Mouse (Mus musculus) thymus, postnatal 0 days (tissue): ENCODE data around the gene Btbd7. TPM values are rescaled to one million over a fixed set of nuclear protein-coding genes. Genes with fewer than 3 reads are reported as not detected.

Source experiments
- DNase-seq: peaks from one replicate; pipeline ENCODE4 v3.0.0-alpha.2; 2015; ENCODE audit warnings: low spot score
- polyA plus RNA-seq: library from polyadenylated mRNA; unstranded; fragments of >200 nt; fragmentation: Nextera tagmentation; extraction: Ambion mirVana; gene quantifications from 2 replicates; pipeline ENCODE4 v1.2.1, GENCODE M21; 2015

Gene Btbd7
- 11.0 and 12.9 TPM in 2 replicates for polyA plus RNA-seq

DNA sequence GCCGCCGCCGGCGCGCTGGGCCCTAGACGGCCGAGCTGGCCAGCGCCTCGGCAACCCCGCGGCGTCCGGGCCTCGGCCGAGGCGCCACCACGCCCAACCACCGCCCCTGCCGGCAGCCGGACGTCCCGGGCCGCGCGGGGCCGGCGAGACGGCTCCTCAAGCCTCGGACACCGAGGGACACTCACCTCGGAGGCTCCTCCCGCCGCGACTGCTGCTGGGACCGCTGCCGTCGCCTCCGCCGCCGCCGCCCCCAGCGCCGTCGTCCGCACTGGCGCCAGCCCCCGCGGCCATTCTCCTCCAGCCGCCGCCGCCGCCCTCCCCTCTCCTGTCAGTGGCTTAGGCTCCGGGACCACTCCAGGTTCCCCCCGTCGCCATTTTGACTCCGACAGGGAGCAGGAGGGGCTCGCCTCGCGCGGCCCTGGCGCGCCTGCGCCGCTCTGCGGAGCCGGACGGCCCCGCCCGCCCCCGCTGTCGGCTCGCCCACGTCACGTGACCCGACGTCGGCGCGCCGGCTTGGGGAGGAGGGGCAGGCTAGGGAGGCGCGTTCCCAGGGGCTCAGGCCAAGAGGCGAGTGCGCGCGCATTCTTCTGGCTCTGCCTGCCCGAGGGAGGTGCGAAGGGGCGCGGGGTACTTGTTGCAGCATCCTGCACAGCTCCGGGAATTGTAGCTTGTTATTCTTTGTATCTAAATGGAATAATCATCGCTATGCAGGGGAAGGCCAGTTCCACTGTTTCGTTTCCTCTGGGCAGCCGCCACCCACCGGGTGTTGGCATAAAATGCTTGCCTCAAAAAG, at the start of gene Btbd7:
Gene Btbd7 (minus strand): TSS at position 441 of the 793 bp plus-strand sequence.
- peak; percentile 98 for DNase-seq

DNA sequence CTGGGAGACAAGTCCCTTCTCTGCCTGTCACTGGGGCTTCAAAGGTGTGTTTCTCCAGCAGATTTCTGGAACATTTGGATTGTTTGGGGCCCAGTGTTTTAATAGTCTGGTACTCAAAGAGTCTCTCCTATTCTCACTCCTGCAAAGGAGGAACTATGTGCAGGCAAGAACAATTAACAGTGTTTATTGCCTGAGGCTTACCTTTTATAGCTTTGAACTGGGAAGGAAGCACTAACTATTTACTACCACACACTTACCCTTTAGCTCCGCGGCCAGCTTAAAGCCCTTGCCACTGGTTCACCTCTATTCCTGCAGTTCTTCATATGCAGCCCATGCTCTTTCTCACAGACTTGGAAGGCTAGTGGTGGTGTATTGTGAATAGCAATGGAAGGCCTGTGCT, 37.8 kb upstream of the Btbd7 start:
- DNase-seq = no peak

DNA sequence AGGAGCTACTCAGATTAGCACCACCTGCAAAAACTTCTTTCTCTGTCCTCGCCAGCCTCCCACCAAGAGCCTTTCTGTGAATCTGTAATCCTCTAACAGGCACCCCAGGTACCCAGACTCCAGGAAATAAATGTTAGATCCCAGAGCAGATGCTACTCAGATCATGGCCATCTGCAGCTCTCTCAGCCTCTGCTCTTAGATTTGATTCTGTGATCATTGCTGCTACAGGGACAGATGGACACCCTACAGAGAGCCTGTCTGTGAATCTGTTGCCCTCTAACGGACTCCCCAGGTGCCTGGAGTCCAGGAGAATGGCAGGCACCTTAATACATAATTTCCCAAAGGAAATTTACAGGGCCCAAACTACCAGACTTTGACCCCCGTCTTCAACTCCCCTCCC, 29.9 kb upstream of the Btbd7 start:
- no peak for DNase-seq

DNA sequence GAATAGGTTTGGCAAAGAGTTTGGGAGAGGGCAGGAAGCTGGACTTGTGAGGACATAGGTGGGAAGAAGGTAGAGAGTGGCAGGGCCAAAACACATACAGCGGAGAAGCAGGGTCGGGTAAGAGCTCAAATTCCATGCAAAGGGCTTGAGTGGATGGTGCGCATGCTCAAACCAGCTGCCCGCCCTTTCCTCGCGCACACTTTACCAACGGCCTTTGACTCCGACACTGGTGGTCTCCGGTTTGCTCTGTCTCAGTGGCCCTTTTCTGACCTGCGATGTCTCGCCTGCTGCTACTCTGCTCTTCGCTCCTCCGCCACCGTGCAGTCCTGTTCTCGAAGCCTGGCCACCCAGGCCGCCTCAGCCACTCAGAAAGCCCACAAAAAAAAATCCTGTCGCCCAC, 20.8 kb upstream of the Btbd7 start, which contains the start of gene Cox8c:
Gene Cox8c (plus strand): TSS at position 226 of the 400 bp plus-strand sequence.
- no peak for DNase-seq

DNA sequence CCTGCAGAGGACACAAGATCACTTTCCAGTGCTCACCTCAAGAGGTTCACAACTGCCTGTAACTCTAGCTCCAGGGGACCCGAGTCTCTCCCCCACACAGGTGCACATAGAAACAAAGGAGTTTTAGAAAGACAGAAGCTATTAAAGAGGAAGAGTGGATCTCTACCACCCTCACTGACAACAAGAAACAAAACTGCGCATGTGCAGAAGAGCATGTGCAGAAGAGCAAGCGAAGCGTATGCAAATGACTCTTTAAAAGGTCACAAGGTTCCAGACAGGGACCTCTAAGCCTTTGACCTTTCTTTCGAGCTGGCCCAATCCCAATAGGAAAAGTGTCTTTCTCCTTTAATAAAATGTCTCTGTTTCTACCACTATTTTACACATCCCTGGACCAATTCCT, 10.3 kb upstream of the Btbd7 start:
- no peak for DNase-seq

DNA sequence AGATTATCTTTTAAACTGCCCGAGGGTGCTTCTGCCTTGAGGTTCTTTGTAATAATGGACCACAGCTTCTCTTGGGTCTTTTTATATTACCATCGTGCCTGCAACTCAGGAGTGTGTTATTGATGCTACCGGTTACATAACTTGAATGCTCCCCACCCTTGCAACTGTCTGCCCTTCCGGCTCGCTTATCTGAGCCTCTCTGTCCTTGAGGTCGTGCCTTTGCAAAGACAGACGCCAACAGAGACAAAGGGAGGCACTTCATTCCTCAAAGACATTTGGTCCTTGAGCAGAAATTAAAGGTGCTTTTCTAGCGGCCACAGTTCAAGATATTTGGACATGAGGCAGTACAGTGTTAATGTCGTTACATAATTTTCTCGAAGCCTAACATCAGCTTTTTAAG, 9.1 kb upstream of the Btbd7 start:
- no peak for DNase-seq

DNA sequence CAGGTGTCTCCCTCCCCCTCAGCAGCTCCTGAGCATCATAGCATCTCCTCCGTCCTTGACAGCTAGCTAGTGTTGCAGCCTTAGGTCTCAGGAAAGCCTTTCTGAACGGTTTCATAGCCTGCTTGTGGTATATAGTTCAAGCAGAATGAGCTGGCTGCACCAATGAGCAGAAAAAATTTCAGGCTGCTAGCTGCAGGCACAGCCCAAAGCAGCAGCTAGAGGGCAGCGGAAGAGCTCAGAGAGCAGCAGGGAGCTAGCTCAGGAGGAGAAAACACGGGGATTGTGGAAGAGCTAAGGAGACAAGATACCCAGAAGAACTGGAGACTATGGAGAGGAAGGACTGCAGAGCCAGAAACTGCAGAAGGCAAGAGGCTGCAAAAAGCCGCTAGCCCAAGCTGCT, 7.5 kb upstream of the Btbd7 start:
- peak; percentile 29 for DNase-seq

DNA sequence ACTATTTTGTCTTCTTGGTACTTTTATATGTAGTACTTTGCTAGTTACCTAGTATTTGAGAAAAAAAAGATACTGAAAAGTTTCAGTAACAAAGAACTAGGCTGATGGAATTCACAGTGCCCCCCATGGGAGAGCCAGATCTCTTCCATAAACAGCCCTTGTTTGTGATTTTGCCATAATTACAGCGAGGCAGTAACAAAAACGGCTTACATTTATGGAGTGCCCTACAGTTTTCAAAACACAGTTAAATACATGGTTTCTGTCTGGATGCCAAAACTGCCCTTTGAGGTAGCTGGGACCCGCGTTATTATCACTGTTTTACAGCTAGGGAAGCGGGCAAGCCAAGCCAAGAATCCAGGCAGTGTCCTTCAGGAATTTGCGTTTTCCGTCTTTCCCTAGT, 630 bp upstream of the Btbd7 start:
- no peak for DNase-seq

DNA sequence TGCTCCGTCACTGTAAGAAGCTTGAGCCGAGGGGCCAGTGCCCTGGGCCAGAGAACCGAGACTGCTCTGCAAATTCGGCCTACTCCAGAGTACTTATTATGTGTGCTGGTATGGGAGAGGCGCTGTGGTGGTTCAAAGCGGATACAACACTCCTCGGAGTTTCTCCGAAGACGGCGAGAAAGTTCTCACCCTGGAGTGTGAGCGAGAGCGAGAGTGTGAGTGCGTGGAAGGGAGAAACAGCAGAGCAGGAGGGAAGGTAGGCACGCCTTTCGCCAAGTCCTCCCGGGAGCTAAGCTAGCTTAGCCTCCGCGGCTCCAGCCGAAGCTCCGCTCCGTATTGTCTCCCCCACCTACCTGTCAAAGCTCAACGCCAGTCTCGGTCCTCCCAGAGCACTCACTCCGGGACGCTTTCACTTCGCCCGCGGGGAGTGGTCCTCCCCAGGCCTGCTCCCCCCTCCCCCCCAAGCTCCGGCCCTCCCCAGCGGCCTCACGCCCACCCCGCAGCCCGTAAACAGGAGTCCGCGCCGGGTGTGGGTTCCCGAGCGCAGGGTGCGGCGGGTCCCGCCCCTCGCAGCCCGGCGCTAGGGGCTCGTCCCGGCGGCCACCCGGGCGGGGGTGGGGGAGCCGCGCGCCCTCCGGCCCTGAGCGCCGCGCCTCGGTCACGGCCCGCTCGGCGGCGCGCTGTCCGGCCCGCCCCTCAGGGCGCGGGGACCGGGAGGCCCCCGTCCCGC, 805 bp downstream of the Btbd7 start:
- DNase-seq = peak; percentile 47

DNA sequence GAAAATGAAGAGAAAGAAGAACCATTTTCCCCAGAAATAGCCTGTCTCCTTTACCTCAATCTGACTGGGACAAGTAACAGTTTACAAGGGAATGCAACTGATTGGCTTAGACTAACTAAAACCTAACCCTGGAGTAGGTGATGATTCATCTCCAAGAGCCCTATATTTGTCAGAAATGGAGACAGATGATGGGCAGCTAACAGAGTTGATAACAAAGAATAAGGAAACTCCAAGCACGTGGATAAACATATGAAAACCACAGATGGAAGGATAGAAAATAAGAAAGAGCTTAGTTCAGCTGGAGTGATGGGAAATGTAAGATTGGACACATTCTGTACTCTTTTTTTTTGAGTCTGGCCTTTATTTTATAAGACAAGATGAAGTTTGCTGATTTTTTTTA, 7.7 kb downstream of the Btbd7 start:
- DNase-seq = no peak

DNA sequence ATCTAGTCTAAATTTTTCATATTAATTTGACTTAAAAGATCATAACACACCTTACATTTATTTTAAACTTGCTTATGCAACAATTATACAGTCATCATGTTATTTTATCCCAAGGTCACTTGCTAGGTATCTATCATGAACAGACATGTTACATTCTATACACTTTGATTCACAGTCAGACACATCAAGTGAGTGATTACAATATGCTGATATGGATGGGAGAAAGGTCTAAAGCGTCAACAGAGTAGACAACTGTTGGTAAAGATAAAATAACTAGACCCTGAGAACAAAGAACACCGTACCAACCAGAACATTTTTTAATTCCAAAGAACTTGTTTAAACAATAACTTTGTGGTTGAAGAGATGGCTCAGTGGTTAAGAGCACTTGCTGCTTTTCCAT, 8.5 kb downstream of the Btbd7 start:
- DNase-seq = no peak

DNA sequence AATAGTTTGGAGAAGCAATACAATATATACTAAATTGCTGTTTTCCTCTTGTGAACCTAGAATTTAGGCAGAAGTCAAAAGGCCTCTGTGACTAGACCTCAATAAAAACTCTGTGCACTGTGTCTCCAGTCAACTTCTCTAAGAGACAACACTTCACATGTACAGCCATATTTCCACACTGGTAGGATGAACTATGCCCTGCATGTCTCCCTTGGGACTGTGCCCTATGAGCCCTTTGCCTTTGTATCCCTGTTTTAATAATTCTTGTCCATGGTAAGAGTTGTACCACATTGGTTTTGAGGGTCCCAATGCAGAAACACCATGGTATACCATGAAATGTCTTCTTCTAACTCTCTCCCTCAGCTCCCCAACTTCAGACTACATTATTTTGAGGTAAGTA, 17.5 kb downstream of the Btbd7 start:
- DNase-seq = no peak

DNA sequence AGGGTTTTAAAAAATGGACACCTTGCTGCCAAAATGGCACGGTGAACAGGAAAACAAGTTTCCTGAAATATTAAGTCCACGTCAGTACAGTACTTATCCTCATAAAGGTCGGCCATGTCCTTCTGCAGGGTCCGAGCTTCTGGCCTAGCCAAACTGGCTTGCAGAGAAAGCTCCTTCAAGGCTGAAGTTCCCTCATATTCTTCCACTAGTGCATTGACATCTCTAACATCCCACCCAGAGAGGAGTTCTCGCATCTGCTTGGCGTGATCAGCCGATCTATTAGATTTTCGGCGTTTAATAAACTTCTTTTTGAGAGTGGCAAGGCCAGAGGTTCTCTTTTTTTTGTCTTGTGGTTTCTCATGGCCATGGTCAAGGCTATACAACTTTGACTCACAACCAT, 40.0 kb downstream of the Btbd7 start:
- DNase-seq = no peak

DNA sequence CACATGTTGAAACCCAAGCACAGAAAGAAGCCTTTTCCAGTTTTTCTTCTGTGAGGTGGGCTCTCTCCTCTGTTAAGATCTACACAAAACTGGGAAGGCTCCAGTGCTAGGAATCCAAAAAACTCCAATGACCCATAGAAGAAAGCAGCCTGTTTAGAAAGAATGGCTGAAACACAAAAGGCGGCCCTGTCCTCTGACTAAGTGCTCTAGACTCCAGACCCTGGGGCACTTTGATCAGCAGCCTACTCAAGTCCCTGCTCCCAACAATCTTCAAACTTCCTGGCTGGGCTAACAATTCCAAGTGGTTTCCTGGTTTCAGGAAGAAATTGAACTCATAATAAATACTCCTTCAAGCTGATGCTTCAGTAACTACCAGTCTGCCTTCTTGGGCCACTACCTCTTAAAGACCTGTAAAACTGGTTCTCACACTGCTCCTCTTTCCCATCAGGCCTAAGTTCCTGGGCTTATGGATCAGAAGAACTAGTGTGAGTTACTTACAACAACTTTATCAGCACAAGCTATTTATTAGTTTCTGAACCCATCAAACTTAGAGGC, 45.4 kb downstream of the Btbd7 start:
- DNase-seq = no peak

DNA sequence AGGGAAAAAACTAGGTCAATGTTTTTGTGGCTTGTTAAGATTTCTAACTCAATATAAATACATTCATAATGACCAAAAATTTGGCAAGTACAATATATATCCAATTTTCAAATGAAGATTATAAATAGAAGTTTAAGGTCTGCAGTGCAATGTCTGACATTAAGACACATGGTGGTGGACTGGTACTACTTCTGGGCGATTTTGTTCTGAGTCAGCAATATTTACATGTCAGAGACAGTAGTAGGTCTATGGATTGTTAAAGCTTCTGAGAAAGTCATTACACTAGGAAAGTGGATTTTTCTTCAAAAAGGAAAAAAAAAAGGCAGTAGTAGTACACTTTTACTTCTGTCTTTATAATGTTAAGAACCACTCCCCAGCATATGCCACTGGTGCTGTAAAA, 46.4 kb downstream of the Btbd7 start:
- DNase-seq = no peak

DNA sequence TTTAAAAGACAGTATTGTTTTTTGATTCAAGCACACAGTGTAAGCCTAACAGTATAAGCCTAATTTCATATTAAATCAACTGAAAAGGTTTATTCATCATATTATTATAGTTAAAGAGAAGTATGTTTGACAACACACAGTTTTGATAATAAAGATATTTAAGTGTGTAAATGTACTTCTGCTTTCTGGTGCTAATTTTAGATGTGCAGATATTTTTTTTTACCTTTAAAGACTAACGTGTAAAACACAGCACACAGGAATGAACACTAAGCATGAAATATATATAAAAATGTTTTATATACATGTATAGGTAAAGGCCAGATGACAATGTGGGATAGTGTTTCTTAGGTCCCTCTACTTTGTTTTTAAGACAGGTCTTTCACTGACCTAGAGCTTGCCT, 51.2 kb downstream of the Btbd7 start:
- DNase-seq = no peak

DNA sequence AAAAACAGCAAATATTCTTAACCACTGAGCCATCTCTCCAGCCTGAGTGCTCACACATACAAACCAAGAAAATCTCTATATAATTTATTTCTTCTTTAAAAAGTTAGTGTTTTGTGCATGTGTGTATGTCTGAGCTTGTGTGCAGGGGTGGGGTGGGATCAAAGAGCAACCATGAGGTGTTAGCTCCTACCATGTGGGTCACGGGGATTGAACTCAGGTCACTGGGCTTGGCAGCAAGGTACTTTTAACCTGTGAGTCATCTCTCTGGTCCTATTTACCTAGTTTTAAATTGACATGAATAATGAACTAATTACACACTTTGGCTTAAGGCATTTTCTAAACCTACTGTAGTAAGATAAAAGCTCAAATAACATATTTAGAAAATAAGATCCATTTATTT, 51.9 kb downstream of the Btbd7 start:
- no peak for DNase-seq

DNA sequence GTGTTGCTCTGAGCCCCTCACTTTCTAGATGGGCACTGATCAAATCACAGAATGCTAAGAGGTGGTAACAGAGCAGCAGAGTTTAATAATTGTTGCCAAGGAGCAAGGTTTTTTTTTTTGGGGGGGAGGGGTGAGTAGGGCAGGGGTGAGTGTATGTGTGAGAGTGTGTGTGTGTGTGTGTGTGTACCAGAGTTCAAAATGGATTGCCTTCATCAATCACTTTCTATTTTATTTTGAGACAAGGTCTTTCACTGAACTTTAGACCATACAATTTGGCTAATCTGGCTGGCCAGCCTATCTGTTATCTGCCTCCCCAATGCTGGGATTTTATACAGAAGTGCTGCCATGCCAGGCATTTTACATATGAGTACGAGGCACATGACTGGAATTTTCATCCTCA, 63.4 kb downstream of the Btbd7 start:
- no peak for DNase-seq

DNA sequence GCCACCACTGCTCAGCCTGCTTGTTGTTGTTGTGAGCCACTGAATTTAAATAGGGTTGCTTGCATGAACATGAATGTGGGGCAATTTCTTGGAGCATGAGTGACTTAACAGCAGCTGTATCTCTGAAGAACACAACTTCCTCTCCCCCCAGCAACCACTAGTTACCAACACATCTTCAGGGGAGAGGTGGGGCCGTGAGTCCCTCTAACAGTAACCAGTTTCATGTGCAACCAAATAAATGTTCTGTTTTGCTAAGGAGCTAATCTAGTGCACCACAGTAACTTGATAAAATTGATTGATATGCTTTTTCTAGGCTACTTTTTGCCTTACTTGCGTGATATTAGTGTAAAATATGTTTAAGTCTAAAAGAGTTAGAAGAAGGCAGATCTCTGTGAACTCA, 78.7 kb downstream of the Btbd7 start:
- peak; percentile 36 for DNase-seq

DNA sequence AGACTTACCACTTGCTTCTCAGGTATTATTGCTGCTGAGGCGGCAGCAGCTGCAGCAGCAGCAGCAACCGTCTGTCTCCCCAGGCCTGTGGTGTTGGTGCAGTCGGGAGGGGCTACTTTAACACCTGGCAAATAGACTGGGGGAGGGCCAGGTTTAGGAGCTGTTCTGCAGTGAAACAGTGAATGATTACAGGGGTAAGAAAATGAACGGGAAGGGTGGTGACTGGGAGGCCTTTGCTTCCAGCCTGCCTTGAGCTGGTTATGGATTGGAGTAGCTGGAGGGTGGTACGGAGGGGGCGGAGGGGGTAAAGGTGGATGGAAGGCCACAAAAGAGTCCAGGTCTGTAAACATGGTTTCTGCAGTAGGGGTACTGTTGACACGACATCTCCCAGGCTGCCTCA, 90.3 kb downstream of the Btbd7 start:
- DNase-seq = peak; percentile 74

DNA sequence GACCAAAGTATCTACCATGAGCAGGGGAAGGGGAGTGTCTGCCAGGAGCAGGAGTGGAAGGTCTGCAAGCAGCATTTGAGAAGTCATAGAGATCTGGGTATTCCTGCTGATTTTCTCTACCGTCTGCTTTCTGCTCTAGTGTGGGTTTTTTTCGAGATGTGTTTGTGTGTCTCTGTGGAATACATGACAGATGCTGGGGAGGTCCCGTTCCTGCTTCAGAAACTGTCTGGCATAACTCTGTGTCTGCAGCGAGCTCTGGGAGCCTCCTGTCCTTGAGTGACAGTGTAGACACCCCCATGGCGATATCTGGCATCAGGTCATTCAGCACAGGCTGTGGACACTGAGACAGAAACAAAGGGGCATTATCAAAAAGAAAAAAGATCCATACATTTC, 92.7 kb downstream of the Btbd7 start:
- DNase-seq = no peak

DNA sequence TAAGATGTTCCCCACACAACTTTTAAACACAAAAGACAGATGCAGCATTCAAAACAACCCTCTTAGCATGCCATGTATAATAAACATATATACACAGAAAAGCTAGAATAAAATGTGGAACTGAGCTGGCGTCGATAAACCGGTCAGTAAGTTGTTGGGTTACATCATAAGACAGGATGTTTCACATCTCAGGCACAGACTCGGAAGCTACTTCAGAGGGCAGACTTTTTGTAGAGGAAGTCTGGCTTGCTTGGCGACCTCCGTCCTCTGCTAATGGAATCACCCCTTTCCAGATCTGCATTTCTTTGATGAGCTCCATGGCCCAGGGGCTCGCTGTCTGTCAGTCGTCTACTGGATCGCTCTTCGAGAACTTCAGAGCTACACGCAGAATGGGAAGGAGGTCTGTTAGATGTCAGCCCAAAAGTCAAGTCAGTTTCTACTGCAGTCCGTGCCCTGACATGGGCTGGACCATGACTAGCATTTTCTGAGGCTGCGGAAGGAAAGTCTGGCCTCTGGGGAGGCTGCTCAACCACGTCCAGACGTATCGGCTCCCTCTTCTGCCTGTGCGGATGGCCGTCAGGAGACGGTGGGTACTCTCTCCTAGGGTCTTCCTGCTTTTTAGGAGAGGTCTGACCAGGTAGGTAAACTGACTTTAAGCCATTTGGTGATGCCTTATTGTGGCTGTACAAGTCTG, 93.2 kb downstream of the Btbd7 start:
- no peak for DNase-seq
